Mouse (Mus musculus): ENCODE measurements around the gene Krtap22-2. TPM values are rescaled to one million over a fixed set of nuclear protein-coding genes. Genes with fewer than 3 reads are reported as not detected.
"Not testable (repeated sequence)": the region's sequence is repeated elsewhere in the genome, so short reads cannot be mapped to it uniquely, and the experiment has no call there.

Krtap22-2 gene
- not detected in 2 replicates for polyA plus RNA-seq (2015; fragmentation: Nextera tagmentation; extraction: Ambion mirVana)

- no peaks in the 10 kb centered on the region for H3K27me3 ChIP-seq
- no peak for ATAC-seq (ENCODE audit: low FRiP score, low read depth)
- no peaks in the 10 kb centered on the region for H3K9me3 ChIP-seq
- no peaks in the 10 kb centered on the region for H3K4me1 ChIP-seq (replicated peaks)
- no peak within 1 kb of the TSS for H3K4me2 ChIP-seq
- H3K9ac ChIP-seq = no peak within 1 kb of the TSS
- no peak within 1 kb of the TSS for H3K4me3 ChIP-seq
- WGBS = 83% methylated on average over 5 of the region's 5 CpGs
- H3K27ac ChIP-seq (replicated peaks) = no peak within 1 kb of the TSS
- no peaks in the 10 kb centered on the region for H3K36me3 ChIP-seq
Measured at GRCm38 (mm10) chr16:89010659-89011058, at the start of gene Krtap22-2. TSS of gene Krtap22-2 (minus strand) at chr16:89010759.

GRCm38 (mm10) chr16:89047783-89048182 lies 37.2 kb upstream of the Krtap22-2 start, which contains the start of gene Krtap6-5:
TSS of gene Krtap6-5 (minus strand) at chr16:89047883.
- H3K9me3 ChIP-seq = no peaks in the 10 kb centered on the region
- no peaks in the 10 kb centered on the region for H3K4me1 ChIP-seq (replicated peaks)
- H3K4me3 ChIP-seq = no peak within 1 kb of the TSS
- no peak within 1 kb of the TSS for H3K4me2 ChIP-seq
- WGBS = 90% methylated on average over 3 of the region's 3 CpGs
- no peak for ATAC-seq (ENCODE audit: low FRiP score, low read depth)
- H3K9ac ChIP-seq = no peak within 1 kb of the TSS
- no peaks in the 10 kb centered on the region for H3K27me3 ChIP-seq
- no peak within 1 kb of the TSS for H3K27ac ChIP-seq (replicated peaks)
- no peaks in the 10 kb centered on the region for H3K36me3 ChIP-seq

DNA sequence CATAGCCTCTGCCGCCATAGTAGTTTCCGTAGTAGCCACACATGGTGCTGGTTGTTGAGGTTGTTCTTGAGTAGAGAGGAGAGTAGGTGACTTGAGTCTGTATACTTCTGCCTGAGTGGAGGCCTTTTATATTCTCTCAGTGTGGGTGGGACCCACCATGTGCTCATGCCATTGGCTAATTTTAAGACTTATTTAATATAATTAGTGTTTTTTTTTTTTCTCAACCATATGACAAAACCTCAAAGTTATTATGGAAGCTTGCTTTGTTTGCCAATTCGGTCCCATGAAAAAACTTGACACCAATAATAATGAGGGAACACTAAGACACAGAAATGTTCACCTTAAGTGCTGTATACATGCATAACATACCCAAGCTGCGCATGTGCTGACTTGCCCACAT lies 30.8 kb upstream of the Krtap22-2 start, which contains the start of gene Gm10228:
Gene Gm10228 (minus strand): TSS at position 101 of the 400 bp plus-strand sequence.
- H3K4me3 ChIP-seq; H3K4me1 ChIP-seq (replicated peaks); H3K36me3 ChIP-seq; H3K4me2 ChIP-seq; H3K9me3 ChIP-seq; H3K27ac ChIP-seq (replicated peaks); ATAC-seq (ENCODE audit: low FRiP score, low read depth); H3K27me3 ChIP-seq; H3K9ac ChIP-seq: not testable (repeated sequence)
- 91% methylated on average over 2 of the region's 4 CpGs for WGBS

DNA sequence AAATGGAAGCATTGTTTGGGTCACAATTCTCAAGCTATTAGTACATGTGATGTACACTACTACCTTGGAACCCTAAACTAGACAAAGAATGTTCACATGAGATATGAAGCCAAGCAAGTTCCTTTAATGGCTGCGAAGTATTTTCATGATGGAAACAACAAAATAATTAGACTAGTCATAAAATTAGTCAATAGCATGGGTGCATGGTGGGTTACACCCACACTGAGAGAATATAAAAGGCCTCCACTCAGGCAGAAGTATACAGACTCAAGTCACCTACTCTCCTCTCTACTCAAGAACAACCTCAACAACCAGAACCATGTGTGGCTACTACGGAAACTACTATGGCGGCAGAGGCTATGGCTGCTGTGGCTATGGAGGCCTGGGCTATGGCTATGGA lies 20.8 kb upstream of the Krtap22-2 start, which contains the start of gene Krtap6-1:
Gene Krtap6-1 (plus strand): TSS at position 301 of the 400 bp plus-strand sequence.
- WGBS = 93% methylated on average over 3 of the region's 3 CpGs
- not testable (repeated sequence) for H3K36me3 ChIP-seq; H3K27me3 ChIP-seq; H3K4me1 ChIP-seq (replicated peaks); H3K4me3 ChIP-seq; H3K9me3 ChIP-seq; ATAC-seq (ENCODE audit: low FRiP score, low read depth); H3K9ac ChIP-seq; H3K27ac ChIP-seq (replicated peaks); H3K4me2 ChIP-seq

DNA sequence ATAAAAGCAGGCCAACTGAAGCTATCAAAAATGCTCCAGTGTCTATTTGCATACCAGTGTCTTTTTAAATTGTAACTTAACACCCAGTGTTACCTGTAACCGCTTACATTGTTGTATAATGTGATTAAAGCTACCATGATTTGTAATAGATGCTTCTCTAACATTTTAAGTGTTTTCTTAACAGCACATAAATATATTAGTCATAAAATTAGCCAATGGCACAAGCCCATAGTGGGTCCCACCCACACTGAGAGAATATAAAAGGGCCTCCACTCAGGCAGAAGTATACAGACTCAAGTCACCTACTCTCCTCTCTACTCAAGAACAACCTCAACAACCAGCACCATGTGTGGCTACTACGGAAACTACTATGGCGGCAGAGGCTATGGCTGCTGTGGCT lies 4.4 kb upstream of the Krtap22-2 start, which contains the start of gene Gm10229:
Gene Gm10229 (plus strand): TSS at position 301 of the 400 bp plus-strand sequence.
- not testable (repeated sequence) for H3K4me3 ChIP-seq; H3K9me3 ChIP-seq; H3K4me1 ChIP-seq (replicated peaks); H3K9ac ChIP-seq; H3K4me2 ChIP-seq; ATAC-seq (ENCODE audit: low FRiP score, low read depth); H3K27ac ChIP-seq (replicated peaks); H3K36me3 ChIP-seq; H3K27me3 ChIP-seq
- WGBS = 93% methylated on average over 3 of the region's 3 CpGs

GRCm38 (mm10) chr16:89013973-89014372 lies 3.4 kb upstream of the Krtap22-2 start:
- Histone ChIP-seq H3K27me3 (no peaks in the 10 kb centered on the region), H3K36me3 (no peaks in the 10 kb centered on the region), H3K27ac (replicated peaks) (no peak overlapping the region), H3K4me3 (no peak overlapping the region), H3K9ac (no peak overlapping the region), H3K4me1 (replicated peaks) (no peaks in the 10 kb centered on the region), H3K9me3 (no peaks in the 10 kb centered on the region), H3K4me2 (no peak overlapping the region)
- no peak for ATAC-seq (ENCODE audit: low FRiP score, low read depth)
- 95% methylated on average over 3 of the region's 3 CpGs for WGBS

GRCm38 (mm10) chr16:88962773-88963172 lies 47.8 kb downstream of the Krtap22-2 start, which contains the start of gene Krtap16-3:
TSS of gene Krtap16-3 (minus strand) at chr16:88962873.
- H3K27ac ChIP-seq (replicated peaks) = no peak within 1 kb of the TSS
- no peaks in the 10 kb centered on the region for H3K36me3 ChIP-seq
- no peaks in the 10 kb centered on the region for H3K4me1 ChIP-seq (replicated peaks)
- 91% methylated on average over 7 of the region's 7 CpGs for WGBS
- no peak for ATAC-seq (ENCODE audit: low FRiP score, low read depth)
- H3K4me3 ChIP-seq = no peak within 1 kb of the TSS
- H3K9ac ChIP-seq = no peak within 1 kb of the TSS
- no peaks in the 10 kb centered on the region for H3K9me3 ChIP-seq
- no peaks in the 10 kb centered on the region for H3K27me3 ChIP-seq
- no peak within 1 kb of the TSS for H3K4me2 ChIP-seq

Other genes with a start within 250 kb of the Krtap22-2 start
- gene 2310057N15Rik, start 236.6 kb downstream of the Krtap22-2 start, polyA plus RNA-seq (2015; fragmentation: Nextera tagmentation; extraction: Ambion mirVana) = not detected in 2 replicates
- gene Gm5965, start 232.9 kb downstream of the Krtap22-2 start, polyA plus RNA-seq (2015; fragmentation: Nextera tagmentation; extraction: Ambion mirVana) = not detected in 2 replicates
- not detected in 2 replicates for gene Gm20741, start 198.5 kb downstream of the Krtap22-2 start, polyA plus RNA-seq (2015; fragmentation: Nextera tagmentation; extraction: Ambion mirVana)
- gene Krtap15, start 190.5 kb downstream of the Krtap22-2 start, polyA plus RNA-seq (2015; fragmentation: Nextera tagmentation; extraction: Ambion mirVana) = not detected in 2 replicates
- not detected in 2 replicates for gene Krtap14, start 184.6 kb downstream of the Krtap22-2 start, polyA plus RNA-seq (2015; fragmentation: Nextera tagmentation; extraction: Ambion mirVana)
- not detected in 2 replicates for gene Krtap19-1, start 141.3 kb downstream of the Krtap22-2 start, polyA plus RNA-seq (2015; fragmentation: Nextera tagmentation; extraction: Ambion mirVana)
- not detected in 2 replicates for gene Krtap19-2, start 136.5 kb downstream of the Krtap22-2 start, polyA plus RNA-seq (2015; fragmentation: Nextera tagmentation; extraction: Ambion mirVana)
- gene Krtap19-3, start 132.7 kb downstream of the Krtap22-2 start, polyA plus RNA-seq (2015; fragmentation: Nextera tagmentation; extraction: Ambion mirVana) = not detected in 2 replicates
- gene Krtap19-4, start 125.7 kb downstream of the Krtap22-2 start, polyA plus RNA-seq (2015; fragmentation: Nextera tagmentation; extraction: Ambion mirVana) = not detected in 2 replicates
- not detected in 2 replicates for gene Krtap19-5, start 114.3 kb downstream of the Krtap22-2 start, polyA plus RNA-seq (2015; fragmentation: Nextera tagmentation; extraction: Ambion mirVana)
- not detected in 2 replicates for gene Krtap19-9b, start 78.5 kb downstream of the Krtap22-2 start, polyA plus RNA-seq (2015; fragmentation: Nextera tagmentation; extraction: Ambion mirVana)
- gene Krtap16-3, start 47.9 kb downstream of the Krtap22-2 start, polyA plus RNA-seq (2015; fragmentation: Nextera tagmentation; extraction: Ambion mirVana) = not detected in 2 replicates
- not detected in 2 replicates for gene Gm10229, start 4.5 kb upstream of the Krtap22-2 start, polyA plus RNA-seq (2015; fragmentation: Nextera tagmentation; extraction: Ambion mirVana)
- not detected in 2 replicates for gene Krtap6-1, start 20.9 kb upstream of the Krtap22-2 start, polyA plus RNA-seq (2015; fragmentation: Nextera tagmentation; extraction: Ambion mirVana)
- not detected in 2 replicates for gene Gm10228, start 30.7 kb upstream of the Krtap22-2 start, polyA plus RNA-seq (2015; fragmentation: Nextera tagmentation; extraction: Ambion mirVana)
- not detected in 2 replicates for gene Krtap6-5, start 37.1 kb upstream of the Krtap22-2 start, polyA plus RNA-seq (2015; fragmentation: Nextera tagmentation; extraction: Ambion mirVana)
- gene 1110025L11Rik, start 53.2 kb upstream of the Krtap22-2 start, polyA plus RNA-seq (2015; fragmentation: Nextera tagmentation; extraction: Ambion mirVana) = not detected in 2 replicates
- gene Krtap6-3, start 73.3 kb upstream of the Krtap22-2 start, polyA plus RNA-seq (2015; fragmentation: Nextera tagmentation; extraction: Ambion mirVana) = not detected in 2 replicates
- gene Gm6358, start 130.1 kb upstream of the Krtap22-2 start, polyA plus RNA-seq (2015; fragmentation: Nextera tagmentation; extraction: Ambion mirVana) = not detected in 2 replicates
- not detected in 2 replicates for gene Gm10061, start 140.3 kb upstream of the Krtap22-2 start, polyA plus RNA-seq (2015; fragmentation: Nextera tagmentation; extraction: Ambion mirVana)
- not detected in 2 replicates for gene Gm9789, start 147.2 kb upstream of the Krtap22-2 start, polyA plus RNA-seq (2015; fragmentation: Nextera tagmentation; extraction: Ambion mirVana)
- not detected in 2 replicates for gene Gm7735, start 158.7 kb upstream of the Krtap22-2 start, polyA plus RNA-seq (2015; fragmentation: Nextera tagmentation; extraction: Ambion mirVana)
- gene 1110057P08Rik, start 164.0 kb upstream of the Krtap22-2 start, polyA plus RNA-seq (2015; fragmentation: Nextera tagmentation; extraction: Ambion mirVana) = not detected in 2 replicates
- not detected in 2 replicates for gene Krtap20-2, start 195.1 kb upstream of the Krtap22-2 start, polyA plus RNA-seq (2015; fragmentation: Nextera tagmentation; extraction: Ambion mirVana)

Measured in hindbrain, embryonic 15.5 days (tissue).